ENCODE assay signal across 20 mouse cellular contexts in genomic region chr3:128122111-128122510, GRCm38 (mm10).
DNase-seq lines count a peak whose midpoint lies in the region; ATAC-seq and TF ChIP-seq lines count a peak whose summit lies in the region.
"Had no signal": no experiment of that assay in that cellular context is flagged by ENCODE, and none has a peak within 500 bp of the region (broad histone marks: within the 10 kb centered on the region; RNA-seq: fewer than 3 reads in every experiment).

No protein-coding gene starts in this region.

- no peak for TF ChIP-seq POLR2A in brain, embryonic 14.5 days (IDR thresholded peaks at IDR 0.05; ENCODE audit: borderline replicate concordance, extremely low read depth, insufficient read depth, insufficient read length, poor library complexity, severe bottlenecking)

- no peak for TF ChIP-seq EP300 in stomach, postnatal 0 days (optimal IDR thresholded peaks at IDR 0.05)

- H3K27me3 ChIP-seq in stomach, postnatal 0 days (ENCODE audit: control insufficient read depth, insufficient read depth, low read length), result no peaks in the 10 kb centered on the region
- H3K27me3 ChIP-seq: hindbrain, embryonic 15.5 days; stomach, embryonic 15.5 days had no signal

- H3K36me3 ChIP-seq in stomach, postnatal 0 days (ENCODE audit: control insufficient read depth, insufficient read depth, low read length), result no peaks in the 10 kb centered on the region
- H3K36me3 ChIP-seq: embryonic facial prominence, embryonic 10.5 days; hindbrain, embryonic 15.5 days; stomach, embryonic 15.5 days had no signal

- no peak overlapping the region for H3K4me2 ChIP-seq in stomach, postnatal 0 days (replicated peaks; ENCODE audit: low read depth)
- H3K4me2 ChIP-seq: heart, embryonic 11.5 days; hindbrain, embryonic 15.5 days; liver, embryonic 11.5 days; stomach, embryonic 15.5 days had no signal

- H3K9ac ChIP-seq in stomach, postnatal 0 days (ENCODE audit: low read length), result no peak overlapping the region
- H3K9ac ChIP-seq: hindbrain, embryonic 15.5 days; stomach, embryonic 15.5 days had no signal

- no peak for ATAC-seq in stomach, postnatal 0 days (ENCODE audit: low FRiP score, low TSS enrichment)
- ATAC-seq: intestine, embryonic 16.5 days had no signal

- peak; percentile 9 for DNase-seq in lung, postnatal 36 days
- no peak for DNase-seq in lung, postnatal 10 days
- DNase-seq in CD4-positive helper T cell, adult 2 months (ENCODE audit: low read depth, low spot score), result peak; percentile 42
- peak; percentile 15 for DNase-seq in brain, embryonic 14.5 days (ENCODE audit: low read depth)
- DNase-seq in thymus, postnatal 0 days (ENCODE audit: low spot score), result peak; percentile 42
- DNase-seq in ovary, adult 18-20 months (ENCODE audit: low spot score), result no peak
- no peak for DNase-seq in urinary bladder, postnatal 36 days (ENCODE audit: low spot score in 2 of 2)
- no peak for DNase-seq in stomach, postnatal 0 days (ENCODE audit: low spot score)
- DNase-seq: adrenal gland, postnatal 14 days; cerebellum, adult 11-12 months; cerebellum, postnatal 36 days; heart, postnatal 10 days; kidney, postnatal 4 days; lung, adult 2 months had no signal

- H3K9me3 ChIP-seq in stomach, postnatal 0 days (ENCODE audit: control insufficient read depth, low read length), result no peaks in the 10 kb centered on the region
- H3K9me3 ChIP-seq: embryonic facial prominence, embryonic 10.5 days; hindbrain, embryonic 15.5 days; stomach, embryonic 15.5 days had no signal

- H3K4me1 ChIP-seq in stomach, postnatal 0 days (replicated peaks; ENCODE audit: control insufficient read depth, insufficient read depth), result no peaks in the 10 kb centered on the region
- H3K4me1 ChIP-seq: hindbrain, embryonic 15.5 days; stomach, embryonic 15.5 days had no signal

- H3K27ac ChIP-seq in stomach, postnatal 0 days (replicated peaks), result no peak overlapping the region
- H3K27ac ChIP-seq: embryonic facial prominence, embryonic 10.5 days; hindbrain, embryonic 15.5 days; stomach, embryonic 15.5 days had no signal

- no peak for TF ChIP-seq CTCF in brain, embryonic 14.5 days (IDR thresholded peaks at IDR 0.05; ENCODE audit: borderline replicate concordance, extremely low read depth, insufficient read depth, insufficient read length)
- TF ChIP-seq CTCF in stomach, postnatal 0 days (IDR thresholded peaks at IDR 0.05; ENCODE audit: low read depth), result no peak

- 57% methylated on average over 6 of the region's 6 CpGs for WGBS in stomach, postnatal 0 days

- H3K4me3 ChIP-seq in stomach, postnatal 0 days (ENCODE audit: low read depth, low read length), result no peak overlapping the region
- H3K4me3 ChIP-seq: embryonic facial prominence, embryonic 10.5 days; hindbrain, embryonic 15.5 days; stomach, embryonic 15.5 days had no signal

Comparison
In these comparisons a context has a peak if more than half of its experiments do, and no peak if none do; other contexts are left out.
1. DNase-seq: peak in lung, postnatal 36 days (single experiment), CD4-positive helper T cell, adult 2 months (single experiment), brain, embryonic 14.5 days (single experiment) and thymus, postnatal 0 days (single experiment); none in lung, postnatal 10 days (single experiment), ovary, adult 18-20 months (single experiment), urinary bladder, postnatal 36 days (0 of 2) and stomach, postnatal 0 days (single experiment).